Mouse (Mus musculus) frontal cortex, postnatal 36 days (tissue): ENCODE measurements around the gene Fgf5.

ENCODE experiments used
- DNase-seq, 2 experiments: peaks; one replicate each; pipeline ENCODE4 v3.0.0; 2022; ENCODE audit warnings: low spot score in 2 of 2

Fgf5 gene

GRCm38 (mm10) chr5:98300079-98300478 lies 46.1 kb downstream of the Fgf5 start:
- no peak for DNase-seq

- no peak for DNase-seq
These were observed 51.7 kb downstream of the Fgf5 start for GRCm38 (mm10) chr5:98305673-98306072.

- no peak for DNase-seq
These were observed 52.5 kb downstream of the Fgf5 start for GRCm38 (mm10) chr5:98306528-98306927.

- no peak for DNase-seq
These were observed 72.6 kb downstream of the Fgf5 start for GRCm38 (mm10) chr5:98326625-98327024.
